Mouse (Mus musculus): ENCODE data around the gene Hopx.

The Hopx gene

GRCm38 (mm10) chr5:77061372-77062038, 53.4 kb downstream of the Hopx start:
- peak; percentile 16 for DNase-seq

- DNase-seq = no peak
Measured at GRCm38 (mm10) chr5:77060363-77060762, 54.6 kb downstream of the Hopx start.

GRCm38 (mm10) chr5:77056881-77057440, 58.0 kb downstream of the Hopx start:
- DNase-seq = no peak

GRCm38 (mm10) chr5:77052616-77053015, 62.3 kb downstream of the Hopx start:
- DNase-seq = no peak

GRCm38 (mm10) chr5:77044362-77044761, 70.6 kb downstream of the Hopx start:
- no peak for DNase-seq

GRCm38 (mm10) chr5:77039391-77039790, 75.5 kb downstream of the Hopx start:
- DNase-seq = no peak

- no peak for DNase-seq
Measured at GRCm38 (mm10) chr5:77038451-77038850, 76.5 kb downstream of the Hopx start.
